Mouse (Mus musculus): ENCODE measurements around the gene Nr1d1. TPM values are rescaled to one million over a fixed set of nuclear protein-coding genes. Genes with fewer than 3 reads are reported as not detected.

The Nr1d1 gene
- total and polyA plus RNA-seq, 3 experiments: 2.0 to 5.6 TPM; not detected in 1

DNA sequence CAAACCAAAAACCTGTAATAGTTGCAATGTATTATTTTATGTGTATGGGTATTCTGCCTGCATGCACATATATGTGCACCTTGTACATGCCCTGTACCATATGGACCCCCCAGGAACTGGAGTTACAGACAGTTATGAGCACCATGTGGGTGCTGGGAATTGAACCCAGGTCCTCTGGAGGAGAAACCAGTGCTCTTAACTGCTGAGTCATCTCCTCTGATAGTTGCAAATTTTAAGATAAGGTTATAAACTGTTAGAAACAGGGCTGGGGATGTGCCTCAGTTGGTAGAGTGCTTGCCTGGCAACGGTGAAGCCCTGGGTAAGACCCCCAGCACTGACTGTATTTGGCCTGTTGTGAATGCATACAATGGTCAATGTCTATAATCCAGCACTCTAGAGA is 16.3 kb upstream of the Nr1d1 start:
- Histone ChIP-seq H3K4me3 (ENCODE audit: control insufficient read depth in 1 of 2, insufficient read depth in 1 of 2, low read depth in 2 of 2, low read length in 2 of 2) (no peak overlapping the region), H3K4me1 (ENCODE audit: control insufficient read depth in 1 of 2, insufficient read depth in 2 of 2, low read length in 2 of 2) (peaks cover 18 to 43% of the 10 kb centered on the region in 2 experiments), H3K9me3 (replicated peaks; ENCODE audit: insufficient read depth, low read length) (no peaks in the 10 kb centered on the region), H3K36me3 (ENCODE audit: control insufficient read depth in 1 of 2, insufficient read depth in 2 of 2, low read length in 2 of 2) (peaks cover 0 to 47% of the 10 kb centered on the region in 2 experiments; a peak in 2 of 4 replicates), H3K79me2 (ENCODE audit: control insufficient read depth, insufficient read depth, low read length, poor library complexity) (peaks cover 25% of the 10 kb centered on the region), H3K27ac (ENCODE audit: control insufficient read depth, low read depth, low read length) (peak overlapping the region; percentile 54), H3K27me3 (ENCODE audit: control insufficient read depth in 1 of 2, insufficient read depth in 2 of 2, low read length in 2 of 2) (no peaks in the 10 kb centered on the region), H3K9ac (ENCODE audit: control insufficient read depth, low read depth, low read length, poor library complexity, severe bottlenecking) (no peak overlapping the region)
- TF ChIP-seq EP300 (IDR thresholded peaks at IDR 0.05; ENCODE audit: low read depth in 1 of 2, low read length in 2 of 2) (peak; percentile 56 to 61; a peak in 3 of 4 replicates), CTCF (IDR thresholded peaks at IDR 0.05 in 2 of 3, conservative IDR thresholded peaks at IDR 0.05 in 1 of 3; ENCODE audit: control insufficient read depth in 1 of 3, insufficient read depth in 1 of 3, low read depth in 2 of 3, low read length in 3 of 3, poor library complexity in 1 of 3, severe bottlenecking in 1 of 3) (no peak), MAFK (IDR thresholded peaks at IDR 0.05; ENCODE audit: borderline replicate concordance, low read depth, low read length) (peak; percentile 84), POLR2AphosphoS5 (IDR thresholded peaks at IDR 0.05; ENCODE audit: borderline replicate concordance, low read depth, low read length) (no peak), ZC3H11A (IDR thresholded peaks at IDR 0.05; ENCODE audit: low read depth, low read length) (no peak), ETS1 (IDR thresholded peaks at IDR 0.05; ENCODE audit: low read depth, low read length) (no peak), GABPA (IDR thresholded peaks at IDR 0.05; ENCODE audit: low read depth, low read length) (peak; percentile 89), RCOR1 (IDR thresholded peaks at IDR 0.05; ENCODE audit: low read depth, low read length) (peak; percentile 52), BHLHE40 (IDR thresholded peaks at IDR 0.05; ENCODE audit: borderline replicate concordance, low read depth, low read length) (0 out of 2 replicates have a peak, but pooled peaks have one; percentile 16), MAX (IDR thresholded peaks at IDR 0.05; ENCODE audit: low read length) (no peak), ZNF384 (IDR thresholded peaks at IDR 0.05; ENCODE audit: low read depth, low read length) (no peak), POLR2AphosphoS2 (IDR thresholded peaks at IDR 0.05; ENCODE audit: low read length) (no peak), ZKSCAN1 (IDR thresholded peaks at IDR 0.05; ENCODE audit: low read depth, low read length) (no peak), NELFE (IDR thresholded peaks at IDR 0.05; ENCODE audit: low read depth, low read length) (no peak), RAD21 (IDR thresholded peaks at IDR 0.05; ENCODE audit: low read depth, low read length) (no peak), ELF1 (IDR thresholded peaks at IDR 0.05; ENCODE audit: low read depth, low read length) (no peak), KAT2A (conservative IDR thresholded peaks at IDR 0.05; ENCODE audit: low read depth, low read length) (no peak), USF2 (IDR thresholded peaks at IDR 0.05; ENCODE audit: borderline replicate concordance in 1 of 2, insufficient read depth in 1 of 2, low read depth in 1 of 2, low read length in 2 of 2) (no peak)
- DNase-seq (ENCODE audit: low read depth, low spot score): peak; percentile 44

- TF ChIP-seq MYC (IDR thresholded peaks at IDR 0.05; ENCODE audit: low read depth, low read length) (no peak), MAX (IDR thresholded peaks at IDR 0.05; ENCODE audit: low read length) (0 out of 2 replicates have a peak, but pooled peaks have one; percentile 13), MAZ (IDR thresholded peaks at IDR 0.05; ENCODE audit: low read depth, low read length) (peak; percentile 26; the same call in 1 of the 2 replicates), ZKSCAN1 (IDR thresholded peaks at IDR 0.05; ENCODE audit: low read depth, low read length) (no peak), MAFK (IDR thresholded peaks at IDR 0.05; ENCODE audit: borderline replicate concordance, low read depth, low read length) (peak; percentile 27; the same call in 1 of the 2 replicates), GABPA (IDR thresholded peaks at IDR 0.05; ENCODE audit: low read depth, low read length) (no peak), UBTF (IDR thresholded peaks at IDR 0.05; ENCODE audit: borderline replicate concordance, insufficient read depth, low read depth, low read length) (no peak), BHLHE40 (IDR thresholded peaks at IDR 0.05; ENCODE audit: borderline replicate concordance, low read depth, low read length) (peak; percentile 84; the same call in 1 of the 2 replicates)
- no peaks in the 10 kb centered on the region for H3K27me3 ChIP-seq (ENCODE audit: control insufficient read depth in 1 of 2, insufficient read depth in 2 of 2, low read length in 2 of 2)
- peaks cover 0 to 53% of the 10 kb centered on the region in 2 experiments; a peak in 2 of 4 replicates for H3K36me3 ChIP-seq (ENCODE audit: control insufficient read depth in 1 of 2, insufficient read depth in 2 of 2, low read length in 2 of 2)
- H3K4me3 ChIP-seq (ENCODE audit: control insufficient read depth in 1 of 2, insufficient read depth in 1 of 2, low read depth in 2 of 2, low read length in 2 of 2): no peak overlapping the region
- H3K9me3 ChIP-seq (replicated peaks; ENCODE audit: insufficient read depth, low read length): no peaks in the 10 kb centered on the region
- peak overlapping the region; percentile 87 for H3K27ac ChIP-seq (ENCODE audit: control insufficient read depth, low read depth, low read length)
- peak overlapping the region; percentile 8; the same call in 1 of the 2 replicates for H3K9ac ChIP-seq (ENCODE audit: control insufficient read depth, low read depth, low read length, poor library complexity, severe bottlenecking)
- H3K4me1 ChIP-seq (ENCODE audit: control insufficient read depth in 1 of 2, insufficient read depth in 2 of 2, low read length in 2 of 2): peaks cover 18 to 49% of the 10 kb centered on the region in 2 experiments
- DNase-seq (ENCODE audit: low read depth, low spot score): peak; percentile 56
- peaks cover 18% of the 10 kb centered on the region for H3K79me2 ChIP-seq (ENCODE audit: control insufficient read depth, insufficient read depth, low read length, poor library complexity)
Measured at GRCm38 (mm10) chr11:98790631-98791205, 15.6 kb upstream of the Nr1d1 start.

Data from MEL (cell line).